Mouse (Mus musculus) activated CD4-positive, CD25-positive, alpha-beta regulatory T cell, adult 9 weeks (primary cell): ENCODE data around the gene Btbd11. TPM values are rescaled to one million over a fixed set of nuclear protein-coding genes. Genes with fewer than 3 reads are reported as not detected.

Experiments
- polyA plus RNA-seq: library from polyadenylated mRNA; unstranded; fragments of 100-300 nt; shearing (Covaris generic); gene quantifications from one replicate; pipeline ENCODE4 v1.2.1, GENCODE M21; 2017

Gene Btbd11
- polyA plus RNA-seq = 5.4 TPM

GRCm38 (mm10) chr10:85386605-85387218, at the start of gene Btbd11:
Gene Btbd11 (plus strand): TSS chr10:85386814.

Other genes with a start within 250 kb of the Btbd11 start
- 6.2 TPM for gene Cry1, start 201.8 kb upstream of the Btbd11 start, polyA plus RNA-seq